Mouse (Mus musculus) adrenal gland, adult (tissue): ENCODE measurements around the gene Camk2g.

Experiments
- DNase-seq, 2 experiments: peaks; one replicate each; pipeline ENCODE4 v3.0.0; 2022 to 2023; ENCODE audit warnings: low spot score in 1 of 2; ENCODE audit not compliant: inconsistent age in 2 of 2

Camk2g gene

GRCm38 (mm10) chr14:20786611-20787015 is 7.3 kb downstream of the Camk2g start:
- DNase-seq, result peak in 1 of 2 experiments; percentile 47

GRCm38 (mm10) chr14:20786020-20786419 is 7.9 kb downstream of the Camk2g start:
- DNase-seq, result no peak

- peak in 1 of 2 experiments; percentile 39 for DNase-seq
Observed at GRCm38 (mm10) chr14:20785231-20785630, 8.7 kb downstream of the Camk2g start.

GRCm38 (mm10) chr14:20784708-20785107 is 9.2 kb downstream of the Camk2g start:
- DNase-seq, result no peak

- DNase-seq, result peak in 1 of 2 experiments; percentile 65
Observed at GRCm38 (mm10) chr14:20783526-20783925, 10.4 kb downstream of the Camk2g start.

- DNase-seq, result no peak
Observed at GRCm38 (mm10) chr14:20782860-20783259, 11.0 kb downstream of the Camk2g start.

- DNase-seq, result peak; percentile 59 to 77
Observed at GRCm38 (mm10) chr14:20780217-20780616, 13.7 kb downstream of the Camk2g start.

- DNase-seq, result no peak
Observed at GRCm38 (mm10) chr14:20778496-20778895, 15.4 kb downstream of the Camk2g start.

- peak in 1 of 2 experiments; percentile 56 for DNase-seq
Observed at GRCm38 (mm10) chr14:20775661-20776060, 18.2 kb downstream of the Camk2g start.

GRCm38 (mm10) chr14:20773410-20773809 is 20.5 kb downstream of the Camk2g start:
- peak in 1 of 2 experiments; percentile 43 for DNase-seq

GRCm38 (mm10) chr14:20772808-20773207 is 21.1 kb downstream of the Camk2g start:
- peak in 1 of 2 experiments; percentile 44 for DNase-seq

- no peak for DNase-seq
Observed at GRCm38 (mm10) chr14:20771941-20772340, 21.9 kb downstream of the Camk2g start.

GRCm38 (mm10) chr14:20768581-20768980 is 25.3 kb downstream of the Camk2g start:
- DNase-seq, result no peak

- DNase-seq, result no peak
Observed at GRCm38 (mm10) chr14:20767936-20768335, 26.0 kb downstream of the Camk2g start.

GRCm38 (mm10) chr14:20765642-20766258 is 28.1 kb downstream of the Camk2g start:
- peak; percentile 87 to 96 for DNase-seq

GRCm38 (mm10) chr14:20764942-20765341 is 28.9 kb downstream of the Camk2g start:
- no peak for DNase-seq

- DNase-seq, result no peak
Observed at GRCm38 (mm10) chr14:20758768-20759435, 35.0 kb downstream of the Camk2g start.

GRCm38 (mm10) chr14:20757370-20757907 is 36.4 kb downstream of the Camk2g start:
- DNase-seq, result no peak

GRCm38 (mm10) chr14:20753792-20754191 is 40.1 kb downstream of the Camk2g start:
- DNase-seq, result no peak

GRCm38 (mm10) chr14:20750503-20750902 is 43.4 kb downstream of the Camk2g start:
- DNase-seq, result no peak

GRCm38 (mm10) chr14:20749494-20750051 is 44.3 kb downstream of the Camk2g start:
- no peak for DNase-seq

- DNase-seq, result no peak
Observed at GRCm38 (mm10) chr14:20748388-20748787, 45.5 kb downstream of the Camk2g start.
